Mouse (Mus musculus): ENCODE measurements around the gene Gigyf1.

DNA sequence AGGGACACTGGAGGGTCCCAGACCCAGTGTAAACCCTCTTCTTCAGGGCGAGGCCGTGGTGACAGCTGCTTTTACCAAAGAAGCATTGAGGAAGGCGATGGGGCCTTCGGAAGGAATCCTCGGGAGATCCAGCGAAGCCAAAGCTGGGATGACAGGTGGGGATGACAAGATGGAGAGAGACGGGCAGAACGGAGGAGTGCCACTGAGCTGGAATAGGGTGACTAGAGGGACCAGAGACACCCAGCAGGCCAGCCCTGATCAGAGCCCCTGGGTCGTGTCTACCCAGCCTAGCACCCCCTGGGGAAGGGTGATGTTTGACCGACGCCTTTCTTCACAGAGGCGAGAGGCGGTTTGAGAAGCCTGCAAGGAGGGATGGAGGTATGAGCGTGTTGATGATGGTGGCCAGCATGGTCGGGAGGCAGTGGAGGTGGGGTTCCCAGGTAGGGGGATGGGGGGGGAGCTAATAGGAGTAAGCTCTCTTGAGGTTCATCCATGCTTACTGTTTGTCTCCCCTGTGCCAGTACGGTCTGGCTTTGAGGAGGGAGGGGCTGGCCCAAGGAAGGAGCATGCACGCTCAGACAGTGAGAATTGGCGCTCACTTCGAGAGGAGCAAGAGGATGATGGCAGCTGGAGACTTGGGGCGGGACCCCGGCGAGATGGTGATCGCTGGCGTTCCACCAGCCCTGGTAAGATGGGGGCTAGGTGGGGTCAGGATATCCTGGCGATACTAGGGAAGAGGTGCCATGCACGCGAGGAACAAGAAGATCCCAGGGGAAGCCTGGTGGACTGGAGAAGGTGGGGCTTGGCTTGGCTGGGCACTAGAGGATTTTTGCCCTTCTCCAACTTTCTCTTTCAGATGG, 1.6 kb downstream of the Gigyf1 start:
- no peak for TF ChIP-seq POLR2A (IDR thresholded peaks at IDR 0.05; ENCODE audit: borderline replicate concordance, extremely low read depth, low read depth, low read length)
- no peak for TF ChIP-seq CTCF (IDR thresholded peaks at IDR 0.05; ENCODE audit: insufficient read depth, low read length)

Data from lung, adult 2 months (tissue).